In genomic region chr16:5221403-5221802, GRCm38 (mm10) we compare ENCODE assay signal across 23 mouse cellular contexts. TPM values are rescaled to one million over a fixed set of nuclear protein-coding genes. Genes with fewer than 3 reads are reported as not detected.
DNase-seq lines count a peak whose midpoint lies in the region; ATAC-seq and TF ChIP-seq lines count a peak whose summit lies in the region.
"Had no signal": no experiment of that assay in that cellular context is flagged by ENCODE, and none has a peak within 500 bp of the region (broad histone marks: within the 10 kb centered on the region; RNA-seq: fewer than 3 reads in every experiment).

No protein-coding gene starts in this region.

- TF ChIP-seq CTCF in gastrocnemius, adult 2 months (IDR thresholded peaks at IDR 0.05) = no peak
- TF ChIP-seq CTCF in kidney, adult 2 months (conservative IDR thresholded peaks at IDR 0.05; ENCODE audit: insufficient read depth, insufficient read length, low read depth, low read length) = no peak
- TF ChIP-seq CTCF in brain, embryonic 14.5 days (IDR thresholded peaks at IDR 0.05; ENCODE audit: borderline replicate concordance, extremely low read depth, insufficient read depth, insufficient read length) = no peak

- no peaks in the 10 kb centered on the region for H3K36me3 ChIP-seq in kidney, adult 2 months (ENCODE audit: control insufficient read depth, insufficient read depth, low read length)
- H3K36me3 ChIP-seq in lung, embryonic 16.5 days (ENCODE audit: control insufficient read depth, insufficient read depth, low read length) = no peaks in the 10 kb centered on the region
- H3K36me3 ChIP-seq: embryonic facial prominence, embryonic 15.5 days; hindbrain, embryonic 13.5 days; limb, embryonic 13.5 days; liver, embryonic 13.5 days had no signal

- no peak for TF ChIP-seq POLR2A in kidney, adult 2 months (IDR thresholded peaks at IDR 0.05; ENCODE audit: low read depth, low read length)
- TF ChIP-seq POLR2A in brain, embryonic 14.5 days (IDR thresholded peaks at IDR 0.05; ENCODE audit: borderline replicate concordance, extremely low read depth, insufficient read depth, insufficient read length, poor library complexity, severe bottlenecking) = no peak

- 50% methylated on average over 4 of the region's 4 CpGs for WGBS in kidney, adult 2 months
- 25% methylated on average over 4 of the region's 4 CpGs for WGBS in lung, embryonic 16.5 days

- ATAC-seq in lung, embryonic 16.5 days (ENCODE audit: low read depth) = peak; percentile 64
- no peak for ATAC-seq in inflammation-experienced regulatory T-cells, adult 6 months
- ATAC-seq: forebrain, embryonic 14.5 days had no signal

- intact Hi-C loops in gastrocnemius, adult 2 months (cut with DNase I) = no loop called here
- intact Hi-C loops in gastrocnemius, postnatal 14 days (cut with DNase I; ENCODE audit: low total_unique reads) = no loop called here

- H3K27me3 ChIP-seq in kidney, adult 2 months (replicated peaks; ENCODE audit: control insufficient read depth, insufficient read depth, low read length) = no peaks in the 10 kb centered on the region
- H3K27me3 ChIP-seq in lung, embryonic 16.5 days (ENCODE audit: control insufficient read depth, insufficient read depth, low read depth, low read length) = no peaks in the 10 kb centered on the region
- H3K27me3 ChIP-seq: embryonic facial prominence, embryonic 15.5 days; limb, embryonic 13.5 days; liver, embryonic 13.5 days had no signal

- H3K27ac ChIP-seq in gastrocnemius, adult 2 months = peak overlapping the region; percentile 38
- no peak overlapping the region for H3K27ac ChIP-seq in kidney, adult 2 months (ENCODE audit: insufficient read depth, low read depth, low read length)
- H3K27ac ChIP-seq in lung, embryonic 16.5 days (ENCODE audit: low read length) = peak overlapping the region; percentile 79
- H3K27ac ChIP-seq: embryonic facial prominence, embryonic 15.5 days; hindbrain, embryonic 13.5 days; limb, embryonic 13.5 days; liver, embryonic 13.5 days; macrophage had no signal

- H3K9me3 ChIP-seq in lung, embryonic 16.5 days (ENCODE audit: control insufficient read depth, low read length) = no peaks in the 10 kb centered on the region
- H3K9me3 ChIP-seq: embryonic facial prominence, embryonic 15.5 days; hindbrain, embryonic 13.5 days; limb, embryonic 13.5 days; liver, embryonic 13.5 days had no signal

- H3K4me1 ChIP-seq in kidney, adult 2 months (ENCODE audit: control insufficient read depth, insufficient read depth, low read length) = 0 out of 2 replicates have a peak, but pooled peaks cover 2% of the 10 kb centered on the region
- 0 out of 2 replicates have a peak, but pooled peaks cover 4% of the 10 kb centered on the region for H3K4me1 ChIP-seq in lung, embryonic 16.5 days (replicated peaks; ENCODE audit: control insufficient read depth, insufficient read depth, low read length)
- H3K4me1 ChIP-seq: embryonic facial prominence, embryonic 15.5 days; hindbrain, embryonic 13.5 days; limb, embryonic 13.5 days; liver, embryonic 13.5 days had no signal

- H3K4me2 ChIP-seq in lung, embryonic 16.5 days (ENCODE audit: low read depth, low read length) = peak overlapping the region; percentile 44
- H3K4me2 ChIP-seq: embryonic facial prominence, embryonic 15.5 days; hindbrain, embryonic 13.5 days; limb, embryonic 13.5 days; liver, embryonic 13.5 days had no signal

- no peak for DNase-seq in gastrocnemius, adult 2 months
- no peak for DNase-seq in gastrocnemius, postnatal 14 days
- peak; percentile 28 for DNase-seq in kidney, adult 2 months
- DNase-seq in kidney, adult 8-10 months = no peak
- peak; percentile 7 for DNase-seq in brain, embryonic 14.5 days (ENCODE audit: low read depth)
- no peak for DNase-seq in liver
- DNase-seq: cerebellum, adult 2 months; cerebellum, postnatal 36 days; embryo, embryonic 11 days; gastrocnemius, postnatal 10 days; layer of hippocampus, postnatal 36 days; liver, embryonic 13.5 days; right cerebral cortex, adult 18-20 months; right cerebral cortex, postnatal 4 days; thymus, adult 18-20 months; thymus, postnatal 4 days had no signal

- peak overlapping the region; percentile 64 for H3K4me3 ChIP-seq in gastrocnemius, adult 2 months
- H3K4me3 ChIP-seq in kidney, adult 2 months (ENCODE audit: insufficient read depth, low read depth, low read length) = peak overlapping the region; percentile 34
- H3K4me3 ChIP-seq in lung, embryonic 16.5 days (ENCODE audit: low read length) = peak overlapping the region; percentile 25
- H3K4me3 ChIP-seq: embryonic facial prominence, embryonic 15.5 days; hindbrain, embryonic 13.5 days; limb, embryonic 13.5 days; liver, embryonic 13.5 days had no signal

- H3K9ac ChIP-seq in lung, embryonic 16.5 days (ENCODE audit: low read length) = no peak overlapping the region
- H3K9ac ChIP-seq: embryonic facial prominence, embryonic 15.5 days; hindbrain, embryonic 13.5 days; limb, embryonic 13.5 days; liver, embryonic 13.5 days had no signal

RNA-seq across cellular contexts. Expression of gene AU021092, which starts 0.7 kb away (rescaled TPM):
- total RNA-seq in gastrocnemius, adult 2 months (2021) = 1 to 10 TPM; 3.2 to 3.6 TPM
- 1 to 10 TPM; 6.8 to 8.6 TPM for total RNA-seq in gastrocnemius, postnatal 14 days (2021)
- 42.5 and 46.4 TPM in 2 replicates for polyA plus RNA-seq in kidney, adult 2 months (2012; rRNA removed)
- 14.9 and 16.2 TPM in 2 replicates for polyA plus RNA-seq in brain, embryonic 14.5 days (2012; rRNA removed)
- polyA plus RNA-seq in lung, embryonic 16.5 days (2015; fragmentation: Nextera tagmentation; extraction: Ambion mirVana) = 60.9 and 81.8 TPM in 2 replicates
- polyA plus RNA-seq in inflammation-experienced regulatory T-cells, adult 6 months (2017; shearing (Covaris generic)) = not detected
- polyA plus RNA-seq: macrophage had no signal

RNA-seq across cellular contexts. Expression of gene Alg1, which starts 12.0 kb away (rescaled TPM):
- 10 to 100 TPM; 10.0 to 10.4 TPM for total RNA-seq in gastrocnemius, adult 2 months (2021)
- total RNA-seq in gastrocnemius, postnatal 14 days (2021) = 10 to 100 TPM; 10.2 to 11.2 TPM
- 71.1 and 81.7 TPM in 2 replicates for polyA plus RNA-seq in kidney, adult 2 months (2012; rRNA removed)
- polyA plus RNA-seq in brain, embryonic 14.5 days (2012; rRNA removed) = 42.9 and 56.6 TPM in 2 replicates
- 32.7 and 34.1 TPM in 2 replicates for polyA plus RNA-seq in lung, embryonic 16.5 days (2015; fragmentation: Nextera tagmentation; extraction: Ambion mirVana)
- 10 to 100 TPM; 12.5 to 26.5 (median 26.5) TPM for polyA plus RNA-seq in inflammation-experienced regulatory T-cells, adult 6 months (2017; shearing (Covaris generic))

RNA-seq across cellular contexts. Expression of gene Nagpa, which starts 17.6 kb away (rescaled TPM):
- 1 to 10 TPM; 5.6 to 6.7 TPM for total RNA-seq in gastrocnemius, adult 2 months (2021)
- 1 to 10 TPM; 6.8 to 7.2 TPM for total RNA-seq in gastrocnemius, postnatal 14 days (2021)
- 29.4 and 30.5 TPM in 2 replicates for polyA plus RNA-seq in kidney, adult 2 months (2012; rRNA removed)
- 12.9 and 13.5 TPM in 2 replicates for polyA plus RNA-seq in brain, embryonic 14.5 days (2012; rRNA removed)
- 22.1 and 23.5 TPM in 2 replicates for polyA plus RNA-seq in lung, embryonic 16.5 days (2015; fragmentation: Nextera tagmentation; extraction: Ambion mirVana)
- polyA plus RNA-seq in inflammation-experienced regulatory T-cells, adult 6 months (2017; shearing (Covaris generic)) = 10 to 100 TPM; 10.4 to 18.7 (median 13.5) TPM

RNA-seq across cellular contexts. Expression of gene Eef2kmt, which starts 34.4 kb away (rescaled TPM):
- 1 to 10 TPM; 6.8 to 8.1 TPM for total RNA-seq in gastrocnemius, adult 2 months (2021)
- total RNA-seq in gastrocnemius, postnatal 14 days (2021) = 1 to 10 TPM; 8.1 to 9.6 TPM
- 59.1 and 68.1 TPM in 2 replicates for polyA plus RNA-seq in kidney, adult 2 months (2012; rRNA removed)
- 11.2 and 13.8 TPM in 2 replicates for polyA plus RNA-seq in brain, embryonic 14.5 days (2012; rRNA removed)
- polyA plus RNA-seq in lung, embryonic 16.5 days (2015; fragmentation: Nextera tagmentation; extraction: Ambion mirVana) = 24.8 and 30.5 TPM in 2 replicates
- 10 to 100 TPM; 32.3 to 53.6 (median 47.8) TPM for polyA plus RNA-seq in inflammation-experienced regulatory T-cells, adult 6 months (2017; shearing (Covaris generic))

Comparison
In these comparisons a context has a peak if more than half of its experiments do, and no peak if none do; other contexts are left out.
1. DNase-seq: peak in kidney, adult 2 months (single experiment) and brain, embryonic 14.5 days (single experiment); none in gastrocnemius, adult 2 months (single experiment), gastrocnemius, postnatal 14 days (single experiment), kidney, adult 8-10 months (0 of 2) and liver (single experiment).
2. RNA of gene AU021092, which starts 0.7 kb away (polyA plus RNA-seq): 60.9 to 81.8 TPM in lung, embryonic 16.5 days, 42.5 to 46.4 TPM in kidney, adult 2 months and 14.9 to 16.2 TPM in brain, embryonic 14.5 days; not detected in inflammation-experienced regulatory T-cells, adult 6 months; every median in the first group is over 10 times any median in the second.
3. Peak in every context shown above with its lines, with median percentiles within 50 percentile points of each other: H3K4me3 ChIP-seq.